In genomic region chr9:99446259-99446658, GRCm38 (mm10) we compare ENCODE assay signal across 22 mouse cellular contexts. TPM values are rescaled to one million over a fixed set of nuclear protein-coding genes. Genes with fewer than 3 reads are reported as not detected.
DNase-seq lines count a peak whose midpoint lies in the region; ATAC-seq lines count a peak whose summit lies in the region.
"Had no signal": no experiment of that assay in that cellular context is flagged by ENCODE, and none has a peak within 500 bp of the region (broad histone marks: within the 10 kb centered on the region; RNA-seq: fewer than 3 reads in every experiment).

No protein-coding gene starts in this region.

- ATAC-seq in forebrain, embryonic 14.5 days, result no peak
- ATAC-seq: activated CD4-positive, CD25-positive, alpha-beta regulatory T cell, adult 4 months; CD4-positive, CD25-positive, alpha-beta regulatory T cell, adult 4 months; Patski had no signal

- no peaks in the 10 kb centered on the region for H3K36me3 ChIP-seq in forebrain, embryonic 14.5 days (ENCODE audit: control insufficient read depth, insufficient read depth, low read length)
- H3K36me3 ChIP-seq: G1E had no signal

- no peaks in the 10 kb centered on the region for H3K4me1 ChIP-seq in forebrain, embryonic 14.5 days (ENCODE audit: control insufficient read depth, insufficient read depth, low read length)

- H3K27ac ChIP-seq in forebrain, embryonic 14.5 days (ENCODE audit: low read depth, low read length), result no peak overlapping the region

- no peak overlapping the region for H3K4me3 ChIP-seq in forebrain, embryonic 14.5 days (ENCODE audit: low read depth, low read length)

- no peaks in the 10 kb centered on the region for H3K9me3 ChIP-seq in forebrain, embryonic 14.5 days (replicated peaks; ENCODE audit: control insufficient read depth, low read length)

- no peak overlapping the region for H3K4me2 ChIP-seq in forebrain, embryonic 14.5 days (ENCODE audit: low read length)

- peak; percentile 57 for DNase-seq in 3T3-L1 (ENCODE audit: low read depth, low spot score)
- peak; percentile 62 for DNase-seq in Muller cell, postnatal 12 days (ENCODE audit: inconsistent ontology term)
- DNase-seq in forebrain, embryonic 14.5 days (ENCODE audit: low spot score), result no peak
- no peak for DNase-seq in urinary bladder, postnatal 14 days (ENCODE audit: low spot score)
- DNase-seq: adrenal gland, adult 2 months; adrenal gland, adult 8-10 months; adrenal gland, postnatal 10 days; adrenal gland, postnatal 14 days; adrenal gland, postnatal 25 days; adrenal gland, postnatal 36 days; B cell, adult 2 months; cerebellum, adult 11 months; cerebellum, adult 11-12 months; cerebellum, adult 18-20 months; cerebellum, adult 2 months; cerebellum, adult 8-10 months had no signal

- no peak overlapping the region for H3K9ac ChIP-seq in forebrain, embryonic 14.5 days (ENCODE audit: low read length)

- H3K27me3 ChIP-seq in forebrain, embryonic 14.5 days (replicated peaks; ENCODE audit: control insufficient read depth, insufficient read depth, low read length), result no peaks in the 10 kb centered on the region
- H3K27me3 ChIP-seq: CH12.LX, Patski had no signal

RNA-seq across cellular contexts. Expression of gene Nme9, which starts 5.0 kb away (rescaled TPM):
- polyA plus RNA-seq in forebrain, embryonic 14.5 days (2014; fragmentation: Nextera tagmentation; extraction: Ambion mirVana), result 0.54 and 1.5 TPM in 2 replicates
- polyA plus RNA-seq: activated CD4-positive, CD25-positive, alpha-beta regulatory T cell, adult 4 months; adrenal gland, adult 2 months; C2C12; CD4-positive, CD25-positive, alpha-beta regulatory T cell, adult 4 months; G1E; Patski had no signal

RNA-seq across cellular contexts. Expression of gene Mras, which starts 9.1 kb away (rescaled TPM):
- 51.8 and 56.8 TPM in 2 replicates for polyA plus RNA-seq in forebrain, embryonic 14.5 days (2014; fragmentation: Nextera tagmentation; extraction: Ambion mirVana)
- polyA plus RNA-seq: activated CD4-positive, CD25-positive, alpha-beta regulatory T cell, adult 4 months; CD4-positive, CD25-positive, alpha-beta regulatory T cell, adult 4 months had no signal

Comparison
In these comparisons a context has a peak if more than half of its experiments do, and no peak if none do; other contexts are left out.
1. DNase-seq: peak in 3T3-L1 (single experiment) and Muller cell, postnatal 12 days (single experiment); none in forebrain, embryonic 14.5 days (single experiment) and urinary bladder, postnatal 14 days (single experiment).